Comparison of ENCODE assay signal across 28 mouse cellular contexts in the genomic region with DNA sequence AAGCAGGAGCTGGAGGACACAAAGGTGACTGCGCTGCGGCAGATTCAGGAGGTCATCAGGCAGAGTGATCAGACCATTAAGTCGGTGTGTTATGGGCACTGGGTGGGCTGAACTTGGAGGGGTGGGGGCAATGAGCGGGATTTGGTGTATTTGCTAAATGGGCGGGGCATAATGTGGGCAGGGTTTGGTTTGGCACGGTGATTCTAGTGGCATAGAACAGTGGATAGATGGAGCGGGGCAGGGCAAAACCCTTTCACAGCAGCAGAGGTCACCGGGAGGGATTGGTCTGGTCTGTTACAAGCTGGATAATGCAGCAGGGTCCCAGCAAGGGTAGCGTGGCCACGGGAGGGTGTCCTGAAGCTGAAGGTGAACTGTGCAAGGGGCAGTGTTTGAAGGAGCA. TPM values are rescaled to one million over a fixed set of nuclear protein-coding genes. Genes with fewer than 3 reads are reported as not detected.
A peak's percentile ranks its signal among the peaks of the same experiment; 100 is the strongest.
DNase-seq lines count a peak whose midpoint lies in the region; ATAC-seq and TF ChIP-seq lines count a peak whose summit lies in the region.
"Had no signal": no experiment of that assay in that cellular context is flagged by ENCODE, and none has a peak within 500 bp of the region (broad histone marks: within the 10 kb centered on the region; RNA-seq: fewer than 3 reads in every experiment).

No protein-coding gene starts in this region.

- 80% methylated on average over 10 of the region's 10 CpGs for WGBS in forebrain, embryonic 11.5 days
- WGBS in forebrain, embryonic 16.5 days: 82% methylated on average over 10 of the region's 10 CpGs
- WGBS in lung, postnatal 0 days: 72% methylated on average over 10 of the region's 10 CpGs
- 81% methylated on average over 10 of the region's 10 CpGs for WGBS in bone marrow, adult 2 months
- WGBS in kidney, embryonic 15.5 days: 73% methylated on average over 10 of the region's 10 CpGs

- H3K9me3 ChIP-seq in forebrain, embryonic 11.5 days (ENCODE audit: control insufficient read depth, low read length): no peaks in the 10 kb centered on the region
- no peaks in the 10 kb centered on the region for H3K9me3 ChIP-seq in forebrain, embryonic 16.5 days (ENCODE audit: control insufficient read depth, low read length)
- no peaks in the 10 kb centered on the region for H3K9me3 ChIP-seq in lung, postnatal 0 days (ENCODE audit: low read length)
- H3K9me3 ChIP-seq in kidney, embryonic 15.5 days (replicated peaks): no peaks in the 10 kb centered on the region
- H3K9me3 ChIP-seq: embryonic facial prominence, embryonic 12.5 days; forebrain, embryonic 10.5 days; hindbrain, embryonic 10.5 days; hindbrain, embryonic 15.5 days; limb, embryonic 12.5 days; midbrain, embryonic 13.5 days; neural tube, embryonic 13.5 days; stomach, embryonic 15.5 days had no signal

- H3K4me3 ChIP-seq in forebrain, embryonic 11.5 days (ENCODE audit: low read depth, low read length): no peak overlapping the region
- H3K4me3 ChIP-seq in forebrain, embryonic 16.5 days (replicated peaks; ENCODE audit: low read length): no peak overlapping the region
- H3K4me3 ChIP-seq in lung, postnatal 0 days (ENCODE audit: low read depth, low read length): no peak overlapping the region
- no peak overlapping the region for H3K4me3 ChIP-seq in bone marrow, adult 2 months (replicated peaks; ENCODE audit: control insufficient read depth, low read depth, low read length)
- no peak overlapping the region for H3K4me3 ChIP-seq in kidney, embryonic 15.5 days (replicated peaks)
- H3K4me3 ChIP-seq: embryonic facial prominence, embryonic 12.5 days; forebrain, embryonic 10.5 days; hindbrain, embryonic 15.5 days; limb, embryonic 12.5 days; midbrain, embryonic 13.5 days; neural tube, embryonic 13.5 days; stomach, embryonic 15.5 days had no signal

- TF ChIP-seq CTCF in lung, postnatal 0 days (IDR thresholded peaks at IDR 0.05): no peak
- no peak for TF ChIP-seq CTCF in bone marrow, adult 2 months (IDR thresholded peaks at IDR 0.05; ENCODE audit: control insufficient read depth, insufficient read depth, low read length)

- no peak overlapping the region for H3K4me2 ChIP-seq in forebrain, embryonic 11.5 days (ENCODE audit: low read depth, low read length, severe bottlenecking)
- no peak overlapping the region for H3K4me2 ChIP-seq in forebrain, embryonic 16.5 days (ENCODE audit: low read length)
- H3K4me2 ChIP-seq in lung, postnatal 0 days (replicated peaks; ENCODE audit: low read depth, low read length): no peak overlapping the region
- H3K4me2 ChIP-seq in kidney, embryonic 15.5 days: no peak overlapping the region
- H3K4me2 ChIP-seq: embryonic facial prominence, embryonic 12.5 days; hindbrain, embryonic 15.5 days; limb, embryonic 12.5 days; liver, embryonic 11.5 days; midbrain, embryonic 13.5 days; neural tube, embryonic 13.5 days; stomach, embryonic 15.5 days had no signal

- no peak for TF ChIP-seq POLR2A in bone marrow, adult 2 months (IDR thresholded peaks at IDR 0.05; ENCODE audit: borderline replicate concordance, control insufficient read depth, low read depth, low read length)

- no peaks in the 10 kb centered on the region for H3K27me3 ChIP-seq in forebrain, embryonic 11.5 days (ENCODE audit: control insufficient read depth, insufficient read depth, low read length)
- peaks cover 3% of the 10 kb centered on the region; the same call in 1 of the 2 replicates for H3K27me3 ChIP-seq in forebrain, embryonic 16.5 days (replicated peaks; ENCODE audit: control insufficient read depth, insufficient read depth, low read length)
- no peaks in the 10 kb centered on the region for H3K27me3 ChIP-seq in lung, postnatal 0 days (replicated peaks; ENCODE audit: insufficient read depth, low read length)
- no peaks in the 10 kb centered on the region for H3K27me3 ChIP-seq in kidney, embryonic 15.5 days
- H3K27me3 ChIP-seq: embryonic facial prominence, embryonic 12.5 days; limb, embryonic 12.5 days; stomach, embryonic 15.5 days had no signal

- H3K36me3 ChIP-seq in forebrain, embryonic 11.5 days (ENCODE audit: control insufficient read depth, insufficient read depth, low read length): no peaks in the 10 kb centered on the region
- no peaks in the 10 kb centered on the region for H3K36me3 ChIP-seq in forebrain, embryonic 16.5 days (ENCODE audit: control insufficient read depth, insufficient read depth)
- H3K36me3 ChIP-seq in lung, postnatal 0 days (ENCODE audit: insufficient read depth, low read length): no peaks in the 10 kb centered on the region
- peaks cover 7% of the 10 kb centered on the region; the same call in 1 of the 2 replicates for H3K36me3 ChIP-seq in kidney, embryonic 15.5 days
- H3K36me3 ChIP-seq: embryonic facial prominence, embryonic 12.5 days; hindbrain, embryonic 15.5 days; midbrain, embryonic 13.5 days; neural tube, embryonic 13.5 days; stomach, embryonic 15.5 days had no signal

- no peak for TF ChIP-seq EP300 in lung, postnatal 0 days (IDR thresholded peaks at IDR 0.05)

- peak; percentile 3; the same call in 1 of the 2 replicates for ATAC-seq in forebrain, embryonic 11.5 days (replicated peaks; ENCODE audit: low FRiP score)
- ATAC-seq in forebrain, embryonic 16.5 days: no peak
- ATAC-seq in lung, postnatal 0 days: no peak
- ATAC-seq in activated CD4-positive, CD25-positive, alpha-beta regulatory T cell, adult 4 months: no peak
- ATAC-seq in kidney, embryonic 15.5 days (replicated peaks; ENCODE audit: low FRiP score): no peak
- ATAC-seq: forebrain, postnatal 0 days; inflammation-experienced regulatory T-cells, adult 6 months had no signal

- H3K9ac ChIP-seq in forebrain, embryonic 11.5 days (ENCODE audit: low read length): no peak overlapping the region
- H3K9ac ChIP-seq in forebrain, embryonic 16.5 days (replicated peaks; ENCODE audit: low read depth, low read length): no peak overlapping the region
- H3K9ac ChIP-seq in lung, postnatal 0 days (replicated peaks; ENCODE audit: low read depth): no peak overlapping the region
- H3K9ac ChIP-seq in kidney, embryonic 15.5 days: no peak overlapping the region
- H3K9ac ChIP-seq: embryonic facial prominence, embryonic 12.5 days; forebrain, postnatal 0 days; hindbrain, embryonic 15.5 days; limb, embryonic 12.5 days; midbrain, embryonic 13.5 days; neural tube, embryonic 13.5 days; stomach, embryonic 15.5 days had no signal

- no peak for DNase-seq in forebrain, embryonic 11.5 days (ENCODE audit: low spot score)
- no peak for DNase-seq in lung, postnatal 0 days (ENCODE audit: low spot score)
- no peak for DNase-seq in lung, postnatal 4 days
- DNase-seq: adrenal gland, adult 2 months; adrenal gland, postnatal 36 days; cerebellum, adult 8-10 months; cerebellum, postnatal 25 days; forebrain, postnatal 0 days; heart, postnatal 14 days; kidney, adult 8-10 months; kidney, postnatal 14 days; layer of hippocampus, adult 9-11 months; lung, adult 2 months; lung, postnatal 14 days had no signal

- H3K27ac ChIP-seq in forebrain, embryonic 11.5 days (ENCODE audit: low read depth, low read length): no peak overlapping the region
- H3K27ac ChIP-seq in forebrain, embryonic 16.5 days (ENCODE audit: low read length): no peak overlapping the region
- 0 out of 2 replicates have a peak overlapping the region, but pooled peaks have one; percentile 20 for H3K27ac ChIP-seq in lung, postnatal 0 days (ENCODE audit: low read length)
- peak overlapping the region; percentile 73; the same call in 1 of the 2 replicates for H3K27ac ChIP-seq in bone marrow, adult 2 months (ENCODE audit: control insufficient read depth, insufficient read depth, low read depth, low read length, poor library complexity)
- no peak overlapping the region for H3K27ac ChIP-seq in kidney, embryonic 15.5 days
- H3K27ac ChIP-seq: embryonic facial prominence, embryonic 12.5 days; forebrain, embryonic 10.5 days; hindbrain, embryonic 10.5 days; hindbrain, embryonic 15.5 days; limb, embryonic 12.5 days; neural tube, embryonic 13.5 days; stomach, embryonic 15.5 days had no signal

- no peaks in the 10 kb centered on the region for H3K4me1 ChIP-seq in forebrain, embryonic 11.5 days (replicated peaks; ENCODE audit: control insufficient read depth, insufficient read depth, low read length)
- H3K4me1 ChIP-seq in forebrain, embryonic 16.5 days (replicated peaks; ENCODE audit: control insufficient read depth, insufficient read depth, low read length): no peaks in the 10 kb centered on the region
- no peaks in the 10 kb centered on the region; the same call in 1 of the 2 replicates for H3K4me1 ChIP-seq in lung, postnatal 0 days (ENCODE audit: insufficient read depth, low read depth, low read length)
- peaks cover 7% of the 10 kb centered on the region for H3K4me1 ChIP-seq in bone marrow, adult 2 months (ENCODE audit: control insufficient read depth, insufficient read depth, low read length)
- H3K4me1 ChIP-seq in kidney, embryonic 15.5 days: peaks cover 7% of the 10 kb centered on the region
- H3K4me1 ChIP-seq: hindbrain, embryonic 15.5 days; midbrain, embryonic 13.5 days; neural tube, embryonic 13.5 days had no signal

RNA-seq across cellular contexts. Expression of gene Arhgap45, which starts 9.0 kb away (rescaled TPM):
- 4.6 and 4.9 TPM in 2 replicates for polyA plus RNA-seq in forebrain, embryonic 11.5 days (2014; fragmentation: Nextera tagmentation; extraction: Ambion mirVana)
- polyA plus RNA-seq in forebrain, embryonic 16.5 days (2015; fragmentation: Nextera tagmentation; extraction: Ambion mirVana): 1.2 and 1.8 TPM in 2 replicates
- 20.1 and 22.2 TPM in 2 replicates for polyA plus RNA-seq in lung, postnatal 0 days (2015; fragmentation: Nextera tagmentation; extraction: Ambion mirVana)
- 111 and 291 TPM in 2 replicates for polyA plus RNA-seq in bone marrow, adult 2 months (2011; ENCODE audit: insufficient read depth, insufficient read length, low replicate concordance, missing spikeins)
- 100 to 1,000 TPM; 196 to 326 TPM for polyA plus RNA-seq in activated CD4-positive, CD25-positive, alpha-beta regulatory T cell, adult 4 months (2017; shearing (Covaris generic))
- polyA plus RNA-seq in kidney, embryonic 15.5 days (2015; fragmentation: Nextera tagmentation; extraction: Ambion mirVana): 8.7 and 10.0 TPM in 2 replicates

RNA-seq across cellular contexts. Expression of gene Polr2e, which starts 14.1 kb away (rescaled TPM):
- polyA plus RNA-seq in forebrain, embryonic 11.5 days (2014; fragmentation: Nextera tagmentation; extraction: Ambion mirVana): 217 and 243 TPM in 2 replicates
- 173 and 178 TPM in 2 replicates for polyA plus RNA-seq in forebrain, embryonic 16.5 days (2015; fragmentation: Nextera tagmentation; extraction: Ambion mirVana)
- 178 and 202 TPM in 2 replicates for polyA plus RNA-seq in lung, postnatal 0 days (2015; fragmentation: Nextera tagmentation; extraction: Ambion mirVana)
- 35.6 and 44.5 TPM in 2 replicates for polyA plus RNA-seq in bone marrow, adult 2 months (2011; ENCODE audit: insufficient read depth, insufficient read length, low replicate concordance, missing spikeins)
- 100 to 1,000 TPM; 174 to 175 TPM for polyA plus RNA-seq in activated CD4-positive, CD25-positive, alpha-beta regulatory T cell, adult 4 months (2017; shearing (Covaris generic))
- polyA plus RNA-seq in kidney, embryonic 15.5 days (2015; fragmentation: Nextera tagmentation; extraction: Ambion mirVana): 235 and 243 TPM in 2 replicates

RNA-seq across cellular contexts. Expression of gene Gpx4, which starts 21.5 kb away (rescaled TPM):
- 506 and 516 TPM in 2 replicates for polyA plus RNA-seq in forebrain, embryonic 11.5 days (2014; fragmentation: Nextera tagmentation; extraction: Ambion mirVana)
- 443 and 475 TPM in 2 replicates for polyA plus RNA-seq in forebrain, embryonic 16.5 days (2015; fragmentation: Nextera tagmentation; extraction: Ambion mirVana)
- polyA plus RNA-seq in lung, postnatal 0 days (2015; fragmentation: Nextera tagmentation; extraction: Ambion mirVana): 1,058 and 1,082 TPM in 2 replicates
- 948 and 2,392 TPM in 2 replicates for polyA plus RNA-seq in bone marrow, adult 2 months (2011; ENCODE audit: insufficient read depth, insufficient read length, low replicate concordance, missing spikeins)
- polyA plus RNA-seq in activated CD4-positive, CD25-positive, alpha-beta regulatory T cell, adult 4 months (2017; shearing (Covaris generic)): 100 to 1,000 TPM; 346 to 370 TPM
- polyA plus RNA-seq in kidney, embryonic 15.5 days (2015; fragmentation: Nextera tagmentation; extraction: Ambion mirVana): 581 and 603 TPM in 2 replicates

RNA-seq across cellular contexts. Expression of gene Abca7, which starts 29.2 kb away (rescaled TPM):
- polyA plus RNA-seq in forebrain, embryonic 11.5 days (2014; fragmentation: Nextera tagmentation; extraction: Ambion mirVana): 3.4 and 3.9 TPM in 2 replicates
- polyA plus RNA-seq in forebrain, embryonic 16.5 days (2015; fragmentation: Nextera tagmentation; extraction: Ambion mirVana): 3.9 and 4.7 TPM in 2 replicates
- polyA plus RNA-seq in lung, postnatal 0 days (2015; fragmentation: Nextera tagmentation; extraction: Ambion mirVana): 5.5 and 6.5 TPM in 2 replicates
- 54.3 and 96.9 TPM in 2 replicates for polyA plus RNA-seq in bone marrow, adult 2 months (2011; ENCODE audit: insufficient read depth, insufficient read length, low replicate concordance, missing spikeins)
- polyA plus RNA-seq in activated CD4-positive, CD25-positive, alpha-beta regulatory T cell, adult 4 months (2017; shearing (Covaris generic)): 10 to 100 TPM; 13.2 to 17.0 TPM
- polyA plus RNA-seq in kidney, embryonic 15.5 days (2015; fragmentation: Nextera tagmentation; extraction: Ambion mirVana): 3.9 and 4.5 TPM in 2 replicates

RNA-seq across cellular contexts. Expression of gene Cnn2, which starts 37.1 kb away (rescaled TPM):
- polyA plus RNA-seq in forebrain, embryonic 11.5 days (2014; fragmentation: Nextera tagmentation; extraction: Ambion mirVana): 160 and 182 TPM in 2 replicates
- polyA plus RNA-seq in forebrain, embryonic 16.5 days (2015; fragmentation: Nextera tagmentation; extraction: Ambion mirVana): 30.5 and 31.3 TPM in 2 replicates
- polyA plus RNA-seq in lung, postnatal 0 days (2015; fragmentation: Nextera tagmentation; extraction: Ambion mirVana): 483 and 567 TPM in 2 replicates
- polyA plus RNA-seq in bone marrow, adult 2 months (2011; ENCODE audit: insufficient read depth, insufficient read length, low replicate concordance, missing spikeins): 41.7 and 92.4 TPM in 2 replicates
- polyA plus RNA-seq in activated CD4-positive, CD25-positive, alpha-beta regulatory T cell, adult 4 months (2017; shearing (Covaris generic)): 100 to 1,000 TPM; 828 to 877 TPM
- polyA plus RNA-seq in kidney, embryonic 15.5 days (2015; fragmentation: Nextera tagmentation; extraction: Ambion mirVana): 253 and 292 TPM in 2 replicates

Comparison
In these comparisons a context has a peak if more than half of its experiments do, and no peak if none do; other contexts are left out.
1. H3K27ac ChIP-seq: peak in lung, postnatal 0 days (single experiment) and bone marrow, adult 2 months (single experiment); none in forebrain, embryonic 11.5 days (single experiment), forebrain, embryonic 16.5 days (single experiment) and kidney, embryonic 15.5 days (single experiment).